In the genomic region with DNA sequence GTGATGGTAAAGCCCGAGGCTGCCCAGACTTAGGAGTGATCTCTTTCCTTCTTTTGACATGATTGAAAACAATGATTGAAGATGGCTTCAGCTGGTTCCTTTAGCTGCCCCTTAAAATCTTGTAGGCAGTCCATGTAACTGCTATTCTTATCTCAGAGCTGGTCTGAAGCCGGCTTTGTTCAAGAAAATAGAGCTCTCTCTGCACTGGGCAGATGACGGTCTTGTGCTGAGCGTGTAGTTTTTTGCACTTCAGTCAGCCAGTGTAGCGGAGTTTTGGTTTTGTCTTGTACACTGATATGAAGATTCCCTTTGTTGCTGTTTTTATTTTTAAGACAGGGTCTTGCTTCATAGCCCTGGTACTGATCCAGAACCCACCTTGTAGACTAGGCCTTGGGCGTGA, we compare ENCODE assay signal across 11 mouse cellular contexts.
DNase-seq lines count a peak whose midpoint lies in the region; ATAC-seq and TF ChIP-seq lines count a peak whose summit lies in the region.
"Had no signal": no experiment of that assay in that cellular context is flagged by ENCODE, and none has a peak within 500 bp of the region (broad histone marks: within the 10 kb centered on the region; RNA-seq: fewer than 3 reads in every experiment).

No protein-coding gene starts in this region.

- no peaks in the 10 kb centered on the region for H3K36me3 ChIP-seq in forebrain, postnatal 0 days (ENCODE audit: insufficient read depth)
- H3K36me3 ChIP-seq in forebrain, embryonic 14.5 days (ENCODE audit: control insufficient read depth, insufficient read depth, low read length), result no peaks in the 10 kb centered on the region
- no peaks in the 10 kb centered on the region for H3K36me3 ChIP-seq in kidney, embryonic 15.5 days
- H3K36me3 ChIP-seq in midbrain, embryonic 16.5 days (ENCODE audit: control insufficient read depth, insufficient read depth, low read length), result no peaks in the 10 kb centered on the region
- no peaks in the 10 kb centered on the region for H3K36me3 ChIP-seq in midbrain, postnatal 0 days (ENCODE audit: insufficient read depth, low read length)
- no peaks in the 10 kb centered on the region for H3K36me3 ChIP-seq in stomach, embryonic 14.5 days (ENCODE audit: control insufficient read depth, insufficient read depth, low read length)

- H3K9ac ChIP-seq in forebrain, postnatal 0 days, result no peak overlapping the region
- no peak overlapping the region for H3K9ac ChIP-seq in forebrain, embryonic 14.5 days (ENCODE audit: low read length)
- H3K9ac ChIP-seq in kidney, embryonic 15.5 days, result no peak overlapping the region
- no peak overlapping the region for H3K9ac ChIP-seq in midbrain, embryonic 16.5 days (ENCODE audit: low read depth, low read length)
- no peak overlapping the region for H3K9ac ChIP-seq in midbrain, postnatal 0 days (replicated peaks; ENCODE audit: low read length, poor library complexity, severe bottlenecking)
- no peak overlapping the region for H3K9ac ChIP-seq in stomach, embryonic 14.5 days (replicated peaks; ENCODE audit: low read depth, low read length)

- no peak for ATAC-seq in forebrain, postnatal 0 days
- ATAC-seq in forebrain, embryonic 14.5 days, result no peak
- ATAC-seq in kidney, embryonic 15.5 days (replicated peaks; ENCODE audit: low FRiP score), result no peak
- ATAC-seq in midbrain, embryonic 16.5 days, result no peak
- ATAC-seq in midbrain, postnatal 0 days (ENCODE audit: low FRiP score), result no peak
- no peak for ATAC-seq in stomach, embryonic 14.5 days (ENCODE audit: insufficient number of reproducible peaks, insufficient read depth, low FRiP score, low read depth)

- no peaks in the 10 kb centered on the region for H3K9me3 ChIP-seq in forebrain, postnatal 0 days (ENCODE audit: low read length)
- H3K9me3 ChIP-seq in forebrain, embryonic 14.5 days (replicated peaks; ENCODE audit: control insufficient read depth, low read length), result no peaks in the 10 kb centered on the region
- H3K9me3 ChIP-seq in kidney, embryonic 15.5 days (replicated peaks), result no peaks in the 10 kb centered on the region
- H3K9me3 ChIP-seq in midbrain, embryonic 16.5 days (replicated peaks; ENCODE audit: control insufficient read depth, low read length, poor library complexity, severe bottlenecking), result no peaks in the 10 kb centered on the region
- H3K9me3 ChIP-seq in midbrain, postnatal 0 days (ENCODE audit: low read length), result no peaks in the 10 kb centered on the region
- no peaks in the 10 kb centered on the region for H3K9me3 ChIP-seq in stomach, embryonic 14.5 days (ENCODE audit: control insufficient read depth, low read depth, low read length)
- H3K9me3 ChIP-seq: forebrain, embryonic 10.5 days had no signal

- no peak overlapping the region for H3K4me2 ChIP-seq in forebrain, postnatal 0 days (ENCODE audit: low read depth)
- H3K4me2 ChIP-seq in forebrain, embryonic 14.5 days (ENCODE audit: low read length), result no peak overlapping the region
- H3K4me2 ChIP-seq in kidney, embryonic 15.5 days, result no peak overlapping the region
- H3K4me2 ChIP-seq in midbrain, embryonic 16.5 days (ENCODE audit: low read length), result no peak overlapping the region
- H3K4me2 ChIP-seq in midbrain, postnatal 0 days (ENCODE audit: low read depth, low read length, poor library complexity, severe bottlenecking), result no peak overlapping the region
- H3K4me2 ChIP-seq in stomach, embryonic 14.5 days (replicated peaks; ENCODE audit: low read depth, low read length), result no peak overlapping the region

- no peak overlapping the region for H3K4me3 ChIP-seq in forebrain, postnatal 0 days (ENCODE audit: low read depth, low read length)
- no peak overlapping the region for H3K4me3 ChIP-seq in forebrain, embryonic 14.5 days (ENCODE audit: low read depth, low read length)
- no peak overlapping the region for H3K4me3 ChIP-seq in kidney, embryonic 15.5 days (replicated peaks)
- no peak overlapping the region for H3K4me3 ChIP-seq in midbrain, embryonic 16.5 days (ENCODE audit: low read depth, low read length)
- no peak overlapping the region for H3K4me3 ChIP-seq in midbrain, postnatal 0 days (ENCODE audit: low read depth, low read length)
- H3K4me3 ChIP-seq in stomach, embryonic 14.5 days (ENCODE audit: low read depth, low read length), result no peak overlapping the region
- H3K4me3 ChIP-seq: forebrain, embryonic 10.5 days had no signal

- 0 out of 2 replicates have a peak overlapping the region, but pooled peaks have one; percentile 2 for H3K27ac ChIP-seq in forebrain, postnatal 0 days (ENCODE audit: low read depth, low read length)
- H3K27ac ChIP-seq in forebrain, embryonic 14.5 days (ENCODE audit: low read depth, low read length), result no peak overlapping the region
- H3K27ac ChIP-seq in kidney, embryonic 15.5 days, result peak overlapping the region; percentile 81
- peak overlapping the region; percentile 25; the same call in 1 of the 2 replicates for H3K27ac ChIP-seq in midbrain, embryonic 16.5 days (ENCODE audit: low read length)
- no peak overlapping the region for H3K27ac ChIP-seq in midbrain, postnatal 0 days (ENCODE audit: low read depth, low read length)
- peak overlapping the region; percentile 74 for H3K27ac ChIP-seq in stomach, embryonic 14.5 days (ENCODE audit: low read length)

- DNase-seq in forebrain, postnatal 0 days, result peak; percentile 20
- no peak for DNase-seq in forebrain, embryonic 14.5 days (ENCODE audit: low spot score)
- DNase-seq in kidney, adult 9 months, result no peak
- no peak for DNase-seq in midbrain, postnatal 0 days (ENCODE audit: low spot score)
- DNase-seq in retina, embryonic 14.5 days (ENCODE audit: low spot score), result no peak
- DNase-seq: cerebellum, postnatal 10 days; right cerebral cortex, postnatal 4 days had no signal

- no peaks in the 10 kb centered on the region for H3K27me3 ChIP-seq in forebrain, postnatal 0 days (ENCODE audit: insufficient read depth, low read length)
- no peaks in the 10 kb centered on the region for H3K27me3 ChIP-seq in forebrain, embryonic 14.5 days (replicated peaks; ENCODE audit: control insufficient read depth, insufficient read depth, low read length)
- H3K27me3 ChIP-seq in kidney, embryonic 15.5 days, result no peaks in the 10 kb centered on the region
- no peaks in the 10 kb centered on the region for H3K27me3 ChIP-seq in midbrain, embryonic 16.5 days (ENCODE audit: control insufficient read depth, insufficient read depth, low read depth, low read length)
- H3K27me3 ChIP-seq in midbrain, postnatal 0 days (ENCODE audit: insufficient read depth, low read length), result no peaks in the 10 kb centered on the region
- no peaks in the 10 kb centered on the region for H3K27me3 ChIP-seq in stomach, embryonic 14.5 days (ENCODE audit: control insufficient read depth, insufficient read depth, low read length)

- TF ChIP-seq CTCF in forebrain, postnatal 0 days (IDR thresholded peaks at IDR 0.05; ENCODE audit: low read depth), result no peak
- no peak for TF ChIP-seq CTCF in midbrain, postnatal 0 days (IDR thresholded peaks at IDR 0.05)

- WGBS in forebrain, postnatal 0 days, result 71% methylated on average over 6 of the region's 6 CpGs
- 82% methylated on average over 6 of the region's 6 CpGs for WGBS in forebrain, embryonic 14.5 days
- WGBS in kidney, embryonic 15.5 days, result 71% methylated on average over 6 of the region's 6 CpGs
- WGBS in midbrain, embryonic 16.5 days, result 76% methylated on average over 6 of the region's 6 CpGs
- WGBS in midbrain, postnatal 0 days, result 71% methylated on average over 6 of the region's 6 CpGs
- 61% methylated on average over 6 of the region's 6 CpGs for WGBS in stomach, embryonic 14.5 days

- H3K4me1 ChIP-seq in forebrain, postnatal 0 days (ENCODE audit: insufficient read depth), result peaks cover 21% of the 10 kb centered on the region
- peaks cover 29% of the 10 kb centered on the region for H3K4me1 ChIP-seq in forebrain, embryonic 14.5 days (ENCODE audit: control insufficient read depth, insufficient read depth, low read length)
- peaks cover 54% of the 10 kb centered on the region for H3K4me1 ChIP-seq in kidney, embryonic 15.5 days
- H3K4me1 ChIP-seq in midbrain, embryonic 16.5 days (ENCODE audit: control insufficient read depth, insufficient read depth, low read length), result peaks cover 32% of the 10 kb centered on the region
- peaks cover 17% of the 10 kb centered on the region; the same call in 1 of the 2 replicates for H3K4me1 ChIP-seq in midbrain, postnatal 0 days (ENCODE audit: insufficient read depth, low read length)
- H3K4me1 ChIP-seq in stomach, embryonic 14.5 days (ENCODE audit: control insufficient read depth, insufficient read depth, low read length), result peaks cover 38% of the 10 kb centered on the region

Comparison
In these comparisons a context has a peak if more than half of its experiments do, and no peak if none do; other contexts are left out.
1. H3K27ac ChIP-seq: peak in forebrain, postnatal 0 days (single experiment), kidney, embryonic 15.5 days (single experiment), midbrain, embryonic 16.5 days (single experiment) and stomach, embryonic 14.5 days (single experiment); none in forebrain, embryonic 14.5 days (single experiment) and midbrain, postnatal 0 days (single experiment).